Mouse (Mus musculus) left cerebral cortex, adult 2 months (tissue): ENCODE data around the gene Plekhm2. TPM values are rescaled to one million over a fixed set of nuclear protein-coding genes. Genes with fewer than 3 reads are reported as not detected.

Experiments used
- DNase-seq, 2 experiments: peaks; one replicate each; pipeline ENCODE4 v3.0.0; 2021 to 2022; ENCODE audit warnings: low spot score in 2 of 2, mixed read lengths in 1 of 2; ENCODE audit errors: extremely low spot score in 1 of 2
- H3K27ac ChIP-seq: fragments of 200-600 bp; 2 replicates; pipeline ENCODE4 v1.8.1; 2022
- H3K4me3 ChIP-seq: fragments of 200-600 bp; 2 replicates; pipeline ENCODE4 v1.8.1; 2022
- CTCF ChIP-seq: fragments of 200-600 bp; IDR thresholded peaks from 2 replicates; pipeline ENCODE4 v1.8.1; 2022; ENCODE audit warnings: antibody characterized with exemption, mild to moderate bottlenecking, moderate library complexity
- intact Hi-C: fragments of 180-260 bp; cut with DNase I; formaldehyde crosslinking; loops from one replicate; pipeline ENCODE4 v1.15.1; 2025
- total RNA-seq, 2 experiments: library from RNA; stranded (reverse); gene quantifications; 2 replicates each; pipeline ENCODE4 v1.2.3; 2021

Gene Plekhm2
- total RNA-seq, 2 experiments from 2014 or later = 90.1 to 94.2 TPM

DNA sequence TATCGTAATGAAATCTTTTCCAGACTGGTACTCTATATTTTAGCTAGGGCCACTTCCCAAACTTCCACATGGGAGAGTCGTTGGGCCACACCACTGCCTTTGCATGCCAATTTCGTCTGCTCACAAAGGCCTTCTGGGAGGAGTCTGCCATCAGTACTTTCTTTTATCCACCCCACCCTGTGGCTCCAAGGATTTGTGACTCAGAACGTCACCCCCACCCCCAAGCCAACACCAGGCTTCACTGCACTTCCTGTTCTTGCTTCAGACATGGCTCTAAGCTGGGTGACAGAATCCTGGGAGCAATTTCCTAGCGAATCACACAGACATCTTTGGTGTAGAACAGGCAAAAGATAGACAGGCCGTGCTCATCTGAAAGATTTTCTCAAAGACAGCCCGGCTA, 17.1 kb upstream of the Plekhm2 start:
- DNase-seq = no peak
- no peak overlapping the region for H3K4me3 ChIP-seq
- no peak for TF ChIP-seq CTCF
- H3K27ac ChIP-seq = no peak overlapping the region
- intact Hi-C loops = no loop called here

DNA sequence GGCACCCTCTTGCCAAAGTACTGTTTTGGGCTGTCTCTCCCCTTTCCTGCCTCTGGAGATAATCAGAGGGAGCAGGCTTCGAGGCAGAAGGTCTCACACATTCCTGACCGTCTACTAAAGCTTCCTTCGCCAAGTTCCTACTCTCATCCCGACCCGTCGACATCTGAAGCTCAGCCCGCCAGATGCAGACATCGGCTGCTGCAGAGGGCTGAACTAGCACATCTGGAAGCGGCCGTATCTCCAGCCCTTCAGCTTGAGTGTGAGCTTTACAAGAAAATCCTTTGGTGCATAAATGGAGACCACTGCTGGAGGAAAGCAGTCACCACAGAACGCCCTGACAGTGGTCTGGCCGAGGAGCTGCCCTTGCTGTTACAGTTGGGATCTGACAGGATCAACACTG, 16.2 kb upstream of the Plekhm2 start:
- no peak for DNase-seq
- intact Hi-C loops = no loop called here
- TF ChIP-seq CTCF = no peak
- Histone ChIP-seq H3K4me3 (no peak overlapping the region), H3K27ac (no peak overlapping the region)

DNA sequence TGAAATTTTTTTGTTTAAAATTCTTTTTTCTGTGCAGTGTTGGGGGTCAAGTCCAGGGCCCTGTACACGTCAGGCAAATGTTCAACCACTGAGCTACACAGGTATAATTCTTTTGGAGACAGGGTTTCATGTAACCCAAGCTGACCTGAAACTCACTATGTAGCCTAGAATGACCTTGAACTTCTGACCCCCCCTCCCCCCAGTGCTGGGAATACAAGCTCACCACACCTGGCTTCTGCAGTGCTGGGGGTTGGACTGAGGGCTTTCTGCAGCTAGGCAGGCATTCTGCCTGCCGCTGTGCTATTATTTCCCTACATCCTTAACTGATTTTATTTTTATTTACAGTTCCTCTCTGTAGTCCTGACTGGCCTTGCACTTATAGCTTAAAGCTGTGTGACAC, 14.3 kb upstream of the Plekhm2 start:
- no peak for TF ChIP-seq CTCF
- Histone ChIP-seq H3K27ac (no peak overlapping the region), H3K4me3 (no peak overlapping the region)
- intact Hi-C loops = no loop called here
- DNase-seq = no peak

DNA sequence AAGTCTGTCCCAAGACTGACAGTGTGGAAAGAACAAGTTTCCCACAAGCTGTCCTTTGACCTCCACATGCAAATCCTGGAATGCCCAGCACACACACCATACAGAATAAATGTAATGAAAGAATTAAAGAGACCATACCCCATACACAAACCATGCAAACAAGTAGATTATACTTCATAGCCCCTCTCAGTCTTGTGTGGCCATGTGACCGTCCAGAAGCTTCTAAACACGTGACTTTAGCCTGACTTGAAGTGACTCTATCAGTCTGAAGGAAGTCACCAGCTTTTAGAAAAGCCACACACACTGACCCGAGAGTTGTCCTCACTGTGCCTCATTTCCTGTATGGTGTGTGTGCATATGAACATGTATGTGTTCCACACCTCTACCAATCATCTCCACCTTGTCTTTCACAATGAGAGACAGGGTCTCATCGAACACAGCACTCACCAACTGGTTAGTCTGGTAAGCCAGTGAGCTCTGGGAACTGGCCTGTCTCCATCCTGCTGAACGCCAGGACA, 11.8 kb upstream of the Plekhm2 start:
- TF ChIP-seq CTCF = no peak
- no peak for DNase-seq
- Histone ChIP-seq H3K4me3 (no peak overlapping the region), H3K27ac (no peak overlapping the region)
- intact Hi-C loops = no loop called here

DNA sequence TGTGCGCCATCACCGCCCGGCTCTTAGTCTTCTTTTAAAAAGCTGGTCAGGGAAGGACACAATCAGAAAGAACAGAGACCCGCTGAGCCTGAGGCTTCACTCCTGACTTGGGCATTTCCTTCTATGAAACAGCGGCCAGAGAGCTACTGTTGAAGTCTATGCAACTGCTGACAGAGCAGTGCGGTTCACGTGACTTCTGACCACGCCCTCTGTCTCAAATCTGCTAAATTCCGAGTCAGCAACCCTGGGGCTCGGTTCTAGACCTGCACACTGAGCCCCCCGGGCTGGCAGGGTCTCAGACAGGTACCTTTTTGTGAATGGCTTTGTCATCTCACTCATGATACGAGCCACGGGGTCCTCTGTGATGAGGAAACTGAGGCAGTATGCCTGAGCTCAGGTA, 7.6 kb upstream of the Plekhm2 start:
- Histone ChIP-seq H3K4me3 (no peak overlapping the region), H3K27ac (no peak overlapping the region)
- no peak for DNase-seq
- TF ChIP-seq CTCF = no peak
- intact Hi-C loops = no loop called here

DNA sequence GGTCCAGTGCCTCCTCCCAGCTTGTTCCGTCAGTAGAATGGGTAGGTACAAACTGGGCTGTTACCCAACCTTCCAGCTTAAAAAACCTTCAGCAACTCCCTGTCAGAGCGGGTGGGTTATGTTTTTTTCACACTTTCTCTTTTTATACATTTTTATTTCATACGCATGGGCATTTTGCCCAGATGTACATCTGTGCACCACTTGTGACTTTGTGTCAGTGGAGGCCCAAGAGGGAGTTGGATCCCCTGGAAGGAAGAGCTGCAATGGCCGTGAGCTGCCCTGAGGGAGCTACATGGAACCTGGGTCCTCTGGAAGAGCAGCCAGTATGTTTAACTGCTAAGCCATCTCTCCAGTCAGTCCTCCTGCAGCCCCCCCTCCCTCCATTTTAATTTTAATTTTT, 6.7 kb upstream of the Plekhm2 start:
- TF ChIP-seq CTCF = no peak
- Histone ChIP-seq H3K4me3 (no peak overlapping the region), H3K27ac (no peak overlapping the region)
- DNase-seq = no peak
- intact Hi-C loops = no loop called here

GRCm38 (mm10) chr4:141669898-141670712, 5.4 kb upstream of the Plekhm2 start:
- no peak for DNase-seq
- Histone ChIP-seq H3K27ac (no peak overlapping the region), H3K4me3 (no peak overlapping the region)
- no peak for TF ChIP-seq CTCF
- intact Hi-C loops = no loop called here

DNA sequence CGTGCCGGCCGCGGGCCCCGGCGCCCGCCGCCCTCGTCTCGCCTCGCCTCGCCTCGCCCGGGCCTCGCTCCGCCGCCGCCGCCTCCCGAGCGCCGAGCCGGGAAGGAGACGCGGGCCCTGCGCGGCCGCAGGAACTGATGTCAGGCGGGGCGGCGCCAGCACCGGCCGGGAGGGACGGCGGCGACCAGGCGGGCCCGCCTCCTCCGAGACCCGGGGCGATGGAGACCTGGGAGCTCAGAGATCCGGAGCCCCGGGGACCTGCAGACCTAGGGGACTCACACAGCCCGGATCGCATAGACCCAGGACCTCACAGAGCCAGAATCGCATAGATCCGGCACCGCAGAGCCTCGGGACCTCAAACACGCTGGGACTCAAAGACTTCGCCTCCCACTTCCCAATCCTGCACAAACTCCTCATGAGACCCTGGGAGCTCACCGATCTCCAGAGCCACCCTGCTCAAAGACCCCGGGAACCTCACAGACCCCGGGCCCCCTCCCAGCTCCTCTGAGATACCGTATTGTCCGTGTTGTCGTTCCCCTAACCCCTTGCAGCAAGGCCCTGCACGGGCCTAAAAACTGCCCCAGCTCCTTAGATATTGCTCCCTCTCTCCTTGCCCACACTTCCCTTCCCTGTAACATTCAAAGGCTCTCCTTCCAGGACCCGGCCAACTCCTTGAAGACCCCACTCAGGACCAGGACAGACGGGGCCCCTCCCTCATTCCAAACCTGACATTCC, 521 bp downstream of the Plekhm2 start:
- peak; percentile 76 to 80 for DNase-seq
- H3K4me3 ChIP-seq = peak overlapping the region; percentile 76
- H3K27ac ChIP-seq = peak overlapping the region; percentile 94
- intact Hi-C loops = loop anchor here (1.0 kb wide), 1 partner anchor 58 kb away; no protein-coding TSS in a partner anchor
- no peak for TF ChIP-seq CTCF

- peak overlapping the region; percentile 76 for H3K4me3 ChIP-seq
- TF ChIP-seq CTCF = no peak
- DNase-seq = no peak
- intact Hi-C loops = no loop called here
- H3K27ac ChIP-seq = peak overlapping the region; percentile 89
Measured at GRCm38 (mm10) chr4:141663122-141663931, 1.4 kb downstream of the Plekhm2 start.

GRCm38 (mm10) chr4:141660884-141661283, 3.8 kb downstream of the Plekhm2 start:
- no peak for TF ChIP-seq CTCF
- no peak overlapping the region for H3K27ac ChIP-seq
- H3K4me3 ChIP-seq = no peak overlapping the region
- intact Hi-C loops = no loop called here
- no peak for DNase-seq

GRCm38 (mm10) chr4:141659739-141660138, 5.0 kb downstream of the Plekhm2 start:
- H3K27ac ChIP-seq = no peak overlapping the region
- TF ChIP-seq CTCF = peak; percentile 1; the same call in 1 of the 2 replicates
- intact Hi-C loops = no loop called here
- DNase-seq = no peak
- H3K4me3 ChIP-seq = no peak overlapping the region
